Mouse (Mus musculus) stomach, embryonic 14.5 days (tissue): ENCODE data around the gene Fcgr4. TPM values are rescaled to one million over a fixed set of nuclear protein-coding genes. Genes with fewer than 3 reads are reported as not detected.

Experiments used
- ATAC-seq: fragments of 200-750 bp; cut with Nextera tagmentation; 2 replicates; pipeline ENCODE4 v1.8.0; 2017; ENCODE audit warnings: low read depth, moderate TSS enrichment; ENCODE audit not compliant: insufficient number of reproducible peaks, insufficient read depth, low FRiP score
- H3K27ac ChIP-seq: fragments of 300-500 bp; sonication (generic); 2 replicates; pipeline ENCODE4 v1.5.1; 2014; ENCODE audit warnings: mild to moderate bottlenecking, low read length, moderate library complexity, mixed read lengths
- H3K27me3 ChIP-seq: fragments of 300-500 bp; sonication (generic); 2 replicates; pipeline ENCODE4 v1.6.1; 2014; ENCODE audit warnings: low read length, control low read depth, mixed read lengths; ENCODE audit not compliant: control insufficient read depth, insufficient read depth
- H3K36me3 ChIP-seq: fragments of 300-500 bp; sonication (generic); 2 replicates; pipeline ENCODE4 v1.6.1; 2014; ENCODE audit warnings: mild to moderate bottlenecking, control low read depth, low read length, moderate library complexity, mixed read lengths; ENCODE audit not compliant: control insufficient read depth, insufficient read depth
- H3K4me1 ChIP-seq: fragments of 300-500 bp; sonication (generic); 2 replicates; pipeline ENCODE4 v1.6.1; 2014; ENCODE audit warnings: low read length, control low read depth, mixed read lengths; ENCODE audit not compliant: control insufficient read depth, insufficient read depth
- H3K4me2 ChIP-seq: fragments of 300-500 bp; sonication (generic); replicated peaks from 2 replicates; pipeline ENCODE4 v1.6.1; 2014; ENCODE audit warnings: low read depth, low read length, control low read depth
- H3K4me3 ChIP-seq: fragments of 300-500 bp; sonication (generic); 2 replicates; pipeline ENCODE4 v1.5.1; 2014; ENCODE audit warnings: low read depth, low read length, control low read depth
- H3K9ac ChIP-seq: fragments of 300-500 bp; sonication (generic); replicated peaks from 2 replicates; pipeline ENCODE4 v1.6.1; 2014; ENCODE audit warnings: low read depth, mild to moderate bottlenecking, control low read depth, low read length, moderate library complexity, mixed read lengths
- H3K9me3 ChIP-seq: fragments of 300-500 bp; sonication (generic); 2 replicates; pipeline ENCODE4 v1.6.1; 2016; ENCODE audit warnings: low read depth, low read length, control low read depth; ENCODE audit not compliant: control insufficient read depth
- WGBS: fragments of 180-500 bp; shearing (Covaris S2); extraction: QIAGEN DNeasy Blood & Tissue Kit; methylation state at CpG from one replicate; pipeline ENCODE4 v1.1.7; 2014; 5-methylcytosine and 5-hydroxymethylcytosine counted together
- polyA plus RNA-seq: library from polyadenylated mRNA; unstranded; fragments of >200 nt; fragmentation: Nextera tagmentation; extraction: Ambion mirVana; gene quantifications from 2 replicates; pipeline ENCODE4 v1.2.1, GENCODE M21; 2014

Gene Fcgr4
- polyA plus RNA-seq, 1 experiment from 2014 or later: 0.91 TPM

- 60% methylated on average over 21 of the region's 21 CpGs for WGBS
- Histone ChIP-seq H3K4me2 (0 out of 2 replicates have a peak overlapping the region, but pooled peaks have one; percentile 12), H3K9me3 (no peaks in the 10 kb centered on the region), H3K27me3 (no peaks in the 10 kb centered on the region), H3K27ac (no peak overlapping the region), H3K4me1 (no peaks in the 10 kb centered on the region), H3K9ac (no peak overlapping the region), H3K36me3 (no peaks in the 10 kb centered on the region), H3K4me3 (peak overlapping the region; percentile 2; the same call in 1 of the 2 replicates)
- ATAC-seq: no peak
These were observed 20.7 kb upstream of the Fcgr4 start for GRCm38 (mm10) chr1:170997756-170998655.

GRCm38 (mm10) chr1:170999811-171000210 lies 18.9 kb upstream of the Fcgr4 start:
- H3K4me3 ChIP-seq: no peak overlapping the region
- H3K27ac ChIP-seq: no peak overlapping the region
- H3K36me3 ChIP-seq: no peaks in the 10 kb centered on the region
- H3K9me3 ChIP-seq: no peaks in the 10 kb centered on the region
- no peaks in the 10 kb centered on the region for H3K4me1 ChIP-seq
- H3K9ac ChIP-seq: no peak overlapping the region
- no peaks in the 10 kb centered on the region for H3K27me3 ChIP-seq
- H3K4me2 ChIP-seq: no peak overlapping the region
- ATAC-seq: no peak

DNA sequence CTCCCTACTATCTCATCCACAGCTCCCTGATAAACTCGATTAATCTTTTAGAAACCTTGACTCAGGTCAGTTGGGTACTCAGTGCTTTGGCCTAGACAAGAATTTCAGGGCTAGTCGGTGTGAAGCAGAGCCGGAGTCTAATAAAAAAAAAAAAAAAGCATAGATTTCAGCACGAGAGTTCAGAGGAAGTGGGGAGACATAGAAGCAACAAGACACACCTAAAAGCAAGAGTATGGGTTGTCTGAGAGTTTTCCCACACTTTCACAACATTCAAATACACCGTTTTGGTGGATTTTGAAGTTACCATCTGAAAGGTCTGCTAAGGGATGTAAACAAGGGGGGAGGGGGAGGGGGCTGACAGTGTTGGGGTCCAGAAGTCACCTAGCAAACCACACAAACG lies 13.6 kb upstream of the Fcgr4 start:
- WGBS: 63% methylated on average over 6 of the region's 6 CpGs
- H3K27me3 ChIP-seq: no peaks in the 10 kb centered on the region
- ATAC-seq: no peak

GRCm38 (mm10) chr1:171005586-171005985 lies 13.1 kb upstream of the Fcgr4 start:
- H3K36me3 ChIP-seq: no peaks in the 10 kb centered on the region
- no peak overlapping the region for H3K9ac ChIP-seq
- no peaks in the 10 kb centered on the region for H3K27me3 ChIP-seq
- no peak overlapping the region for H3K27ac ChIP-seq
- no peak overlapping the region for H3K4me2 ChIP-seq
- no peaks in the 10 kb centered on the region for H3K9me3 ChIP-seq
- ATAC-seq: no peak
- no peaks in the 10 kb centered on the region for H3K4me1 ChIP-seq
- H3K4me3 ChIP-seq: no peak overlapping the region

More for the DNA sequence above, 13.6 kb upstream of the Fcgr4 start:
- Histone ChIP-seq H3K4me3 (no peak overlapping the region), H3K36me3 (no peaks in the 10 kb centered on the region), H3K9me3 (no peaks in the 10 kb centered on the region), H3K9ac (no peak overlapping the region), H3K4me2 (no peak overlapping the region), H3K27ac (no peak overlapping the region), H3K4me1 (no peaks in the 10 kb centered on the region)

DNA sequence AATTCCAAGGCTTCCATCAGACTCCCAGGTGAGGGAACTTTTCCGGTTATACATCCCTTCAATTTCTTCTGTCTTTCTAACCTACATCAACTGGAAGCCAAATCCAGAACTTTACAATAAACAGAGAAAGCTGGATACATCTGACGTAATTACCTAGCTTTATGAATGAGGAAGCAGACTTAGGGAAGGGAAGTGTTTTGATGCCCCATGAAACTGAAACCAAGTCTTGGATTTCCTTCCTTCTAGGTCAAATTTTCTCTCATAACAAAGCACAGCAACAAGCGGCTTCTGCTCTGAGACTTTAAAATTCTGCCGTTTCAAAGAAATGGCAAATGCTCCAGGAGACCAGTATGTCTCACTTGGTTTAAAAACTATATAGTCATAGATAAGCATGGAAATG lies 12.4 kb upstream of the Fcgr4 start:
- H3K4me1 ChIP-seq: no peaks in the 10 kb centered on the region
- H3K9ac ChIP-seq: no peak overlapping the region
- no peak overlapping the region for H3K4me2 ChIP-seq
- ATAC-seq: no peak
- H3K9me3 ChIP-seq: no peaks in the 10 kb centered on the region
- H3K36me3 ChIP-seq: no peaks in the 10 kb centered on the region
- H3K27ac ChIP-seq: no peak overlapping the region
- 85% methylated on average over 4 of the region's 4 CpGs for WGBS
- H3K27me3 ChIP-seq: no peaks in the 10 kb centered on the region
- H3K4me3 ChIP-seq: no peak overlapping the region

GRCm38 (mm10) chr1:171006905-171007304 lies 11.8 kb upstream of the Fcgr4 start:
- Histone ChIP-seq H3K4me2 (no peak overlapping the region), H3K4me1 (no peaks in the 10 kb centered on the region), H3K36me3 (no peaks in the 10 kb centered on the region), H3K27me3 (no peaks in the 10 kb centered on the region), H3K9me3 (no peaks in the 10 kb centered on the region), H3K4me3 (no peak overlapping the region), H3K27ac (no peak overlapping the region), H3K9ac (no peak overlapping the region)
- 87% methylated on average over 2 of the region's 2 CpGs for WGBS
- no peak for ATAC-seq

- no peak for ATAC-seq
- Histone ChIP-seq H3K4me2 (no peak overlapping the region), H3K36me3 (no peaks in the 10 kb centered on the region), H3K4me1 (no peaks in the 10 kb centered on the region), H3K9ac (no peak overlapping the region), H3K27me3 (no peaks in the 10 kb centered on the region), H3K27ac (no peak overlapping the region), H3K9me3 (no peaks in the 10 kb centered on the region), H3K4me3 (no peak overlapping the region)
- WGBS: 83% methylated on average over 4 of the region's 4 CpGs
These were observed 7.0 kb upstream of the Fcgr4 start for GRCm38 (mm10) chr1:171011733-171012132.

- Histone ChIP-seq H3K4me3 (no peak overlapping the region), H3K4me2 (no peak overlapping the region), H3K27me3 (no peaks in the 10 kb centered on the region), H3K4me1 (no peaks in the 10 kb centered on the region), H3K9me3 (no peaks in the 10 kb centered on the region), H3K27ac (no peak overlapping the region), H3K9ac (no peak overlapping the region), H3K36me3 (no peaks in the 10 kb centered on the region)
- 72% methylated on average over 6 of the region's 6 CpGs for WGBS
- no peak for ATAC-seq
These were observed 1.9 kb upstream of the Fcgr4 start for GRCm38 (mm10) chr1:171016676-171017356.
